Mouse (Mus musculus) thymus, postnatal 25 days (tissue): ENCODE results near the gene Dnmt3a.
A peak's percentile ranks its signal among the peaks of the same experiment; 100 is the strongest.

Experiments used
- DNase-seq: peaks from one replicate; pipeline ENCODE4 v3.0.0; 2022

Dnmt3a gene

GRCm38 (mm10) chr12:3856748-3857147 is 50.9 kb downstream of the Dnmt3a start:
- DNase-seq, result no peak

GRCm38 (mm10) chr12:3857231-3857630 is 51.4 kb downstream of the Dnmt3a start:
- DNase-seq, result no peak

GRCm38 (mm10) chr12:3857773-3858172 is 52.0 kb downstream of the Dnmt3a start:
- no peak for DNase-seq

- DNase-seq, result no peak
These were observed 52.9 kb downstream of the Dnmt3a start for GRCm38 (mm10) chr12:3858754-3859153.

GRCm38 (mm10) chr12:3859545-3859944 is 53.7 kb downstream of the Dnmt3a start:
- DNase-seq, result no peak

GRCm38 (mm10) chr12:3860005-3860404 is 54.2 kb downstream of the Dnmt3a start:
- no peak for DNase-seq

- DNase-seq, result peak; percentile 49
These were observed 55.9 kb downstream of the Dnmt3a start for GRCm38 (mm10) chr12:3861665-3862228.

- no peak for DNase-seq
These were observed 56.4 kb downstream of the Dnmt3a start for GRCm38 (mm10) chr12:3862253-3862652.

- no peak for DNase-seq
These were observed 58.4 kb downstream of the Dnmt3a start for GRCm38 (mm10) chr12:3864208-3864607.

GRCm38 (mm10) chr12:3865594-3865993 is 59.8 kb downstream of the Dnmt3a start:
- no peak for DNase-seq

GRCm38 (mm10) chr12:3866654-3867370 is 61.0 kb downstream of the Dnmt3a start:
- no peak for DNase-seq

- DNase-seq, result no peak
These were observed 62.3 kb downstream of the Dnmt3a start for GRCm38 (mm10) chr12:3868115-3868514.

- no peak for DNase-seq
These were observed 63.1 kb downstream of the Dnmt3a start for GRCm38 (mm10) chr12:3868676-3869458.

GRCm38 (mm10) chr12:3870024-3870423 is 64.2 kb downstream of the Dnmt3a start:
- no peak for DNase-seq

- DNase-seq, result peak; percentile 90
These were observed 65.2 kb downstream of the Dnmt3a start for GRCm38 (mm10) chr12:3870859-3871462.

GRCm38 (mm10) chr12:3871637-3872036 is 65.8 kb downstream of the Dnmt3a start:
- peak; percentile 54 for DNase-seq

GRCm38 (mm10) chr12:3872410-3873230 is 66.8 kb downstream of the Dnmt3a start:
- DNase-seq, result no peak

GRCm38 (mm10) chr12:3875474-3875873 is 69.7 kb downstream of the Dnmt3a start:
- no peak for DNase-seq

GRCm38 (mm10) chr12:3877376-3877775 is 71.6 kb downstream of the Dnmt3a start:
- no peak for DNase-seq

- DNase-seq, result no peak
These were observed 75.7 kb downstream of the Dnmt3a start for GRCm38 (mm10) chr12:3881474-3881873.

- DNase-seq, result no peak
These were observed 79.2 kb downstream of the Dnmt3a start for GRCm38 (mm10) chr12:3884892-3885493.

- no peak for DNase-seq
These were observed 80.8 kb downstream of the Dnmt3a start for GRCm38 (mm10) chr12:3886601-3887000.
